Mouse (Mus musculus): ENCODE data around the gene Cpxm1.
"Not testable (repeated sequence)": the region's sequence is repeated elsewhere in the genome, so short reads cannot be mapped to it uniquely, and the experiment has no call there.

The Cpxm1 gene

DNA sequence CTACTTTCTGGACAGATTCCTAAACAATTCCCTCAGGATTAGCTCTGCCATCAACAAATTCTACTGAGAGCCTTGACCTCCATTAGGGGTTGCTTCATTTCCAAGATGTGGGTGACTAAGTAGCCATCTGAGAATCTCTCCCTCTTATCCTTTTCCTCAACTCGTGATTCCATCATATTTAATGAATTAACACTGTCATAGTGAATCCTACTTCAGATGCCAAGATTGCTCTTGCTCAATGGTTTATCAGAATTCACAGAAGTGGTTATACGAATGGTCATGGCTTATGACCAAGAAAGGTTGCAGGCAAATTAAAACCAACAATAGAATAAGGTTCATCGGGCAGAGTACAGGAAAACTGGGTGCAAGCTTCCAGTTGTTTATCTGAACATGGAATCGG, 4.5 kb upstream of the Cpxm1 start:
- DNase-seq (ENCODE audit: low spot score) = no peak

DNA sequence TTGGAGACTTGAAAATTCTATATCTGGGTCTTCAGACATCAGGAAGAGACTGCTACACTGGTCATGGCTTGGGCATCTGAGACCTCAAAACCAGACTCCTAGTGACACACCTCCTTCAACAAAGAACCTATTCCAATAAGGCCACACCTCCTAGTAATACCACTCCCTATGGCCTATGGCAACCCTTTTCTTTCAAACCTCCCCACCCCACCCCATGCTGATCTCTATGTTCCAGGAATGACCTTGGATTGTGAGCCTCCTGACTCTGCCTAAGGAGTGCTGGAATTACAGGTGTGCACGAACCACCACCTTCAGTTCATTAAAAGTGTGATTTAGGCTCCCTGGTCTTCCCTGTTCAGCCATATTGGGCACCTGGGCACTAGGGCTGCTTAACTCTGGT, 2.7 kb upstream of the Cpxm1 start:
- no peak for DNase-seq (ENCODE audit: low spot score)

DNA sequence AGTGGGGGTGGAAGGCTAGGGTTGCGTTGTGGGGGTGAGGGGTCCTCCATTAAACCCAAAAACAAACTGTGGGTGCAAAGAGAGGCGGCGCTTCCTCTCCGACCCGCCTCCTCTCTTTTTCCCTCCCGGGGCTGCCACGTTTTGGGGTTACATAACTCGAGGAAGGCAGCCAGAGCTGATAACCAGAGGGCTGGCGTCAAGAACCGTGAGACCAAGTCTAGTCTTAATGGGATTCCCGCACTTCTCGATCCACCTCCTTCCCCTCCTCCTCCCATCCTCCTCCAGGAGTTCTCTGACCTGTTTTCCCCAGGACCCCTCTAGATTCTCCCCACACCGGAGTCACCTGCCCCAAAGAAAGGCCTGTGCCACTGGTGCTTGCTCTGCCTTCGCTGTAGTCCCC, 717 bp upstream of the Cpxm1 start:
- no peak for DNase-seq (ENCODE audit: low spot score)

DNA sequence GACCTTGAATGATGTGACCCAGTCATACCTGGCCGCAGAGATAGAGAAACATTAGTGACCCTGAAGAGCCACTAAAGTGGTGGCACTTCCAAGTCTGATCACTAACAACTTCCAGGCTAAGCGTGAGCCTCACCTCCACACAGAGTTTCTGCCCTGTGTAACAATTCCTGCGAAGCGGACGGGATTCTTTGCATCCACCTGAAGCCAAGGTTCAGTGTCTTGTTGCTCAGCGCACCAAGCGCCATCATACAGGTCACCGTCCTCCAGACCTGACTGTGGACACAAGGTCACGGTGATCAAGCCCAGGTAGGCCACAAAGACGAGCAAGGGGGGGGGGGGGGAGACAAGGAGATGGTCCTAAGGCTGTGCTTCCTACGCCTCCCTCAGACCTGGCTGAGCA, 1.7 kb downstream of the Cpxm1 start:
- no peak for DNase-seq (ENCODE audit: low spot score)

DNA sequence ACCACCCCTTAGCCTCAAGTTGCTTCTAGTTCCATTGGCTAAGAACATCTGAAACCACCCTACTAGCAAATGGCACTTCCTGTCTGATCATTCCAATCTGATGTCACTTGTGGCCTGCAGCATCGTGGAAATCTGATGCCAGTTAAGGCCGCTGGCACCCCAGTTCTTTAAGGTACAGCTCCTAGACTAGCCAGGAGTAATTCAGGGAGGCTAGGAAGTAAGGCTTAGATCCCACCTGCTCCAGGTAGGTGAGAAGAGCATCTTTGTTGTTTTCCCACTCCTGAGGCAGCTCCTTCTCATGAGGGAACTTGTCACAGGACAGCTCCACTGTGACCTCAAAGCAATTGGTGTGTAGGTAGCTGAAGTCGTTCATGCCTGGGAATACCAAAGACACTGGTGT, 4.5 kb downstream of the Cpxm1 start:
- no peak for DNase-seq (ENCODE audit: low spot score)

DNA sequence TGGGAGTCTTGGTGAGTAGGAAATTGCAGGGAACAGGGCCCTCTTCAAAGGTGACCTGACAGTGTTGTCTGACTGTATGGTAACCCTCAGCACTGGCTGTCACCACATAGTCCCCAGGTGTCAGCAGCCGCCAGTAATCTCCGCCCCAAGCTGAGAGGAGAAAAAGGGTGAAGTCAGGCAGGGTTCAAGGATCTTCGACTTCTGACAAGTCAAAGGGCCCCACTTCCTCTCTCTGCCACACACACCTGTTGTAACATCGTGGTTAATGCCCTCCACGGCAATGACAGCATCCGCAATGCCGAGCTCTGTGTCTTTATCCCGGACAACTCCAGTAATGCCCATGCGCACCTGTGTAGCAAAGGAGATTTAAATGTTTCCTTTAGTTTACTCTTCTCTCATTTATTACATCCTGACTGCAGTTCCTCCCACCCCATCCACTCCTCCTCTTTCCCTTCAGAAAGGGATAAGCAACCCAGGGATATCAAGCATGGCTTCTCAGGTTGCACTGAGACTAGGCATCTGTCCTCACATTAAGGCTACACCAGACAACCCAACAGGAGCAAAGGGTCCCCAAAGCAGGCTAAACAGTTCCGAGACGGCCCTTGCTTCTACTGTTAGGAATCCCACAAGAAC, 6.3 kb downstream of the Cpxm1 start:
- DNase-seq (ENCODE audit: low spot score) = no peak

DNA sequence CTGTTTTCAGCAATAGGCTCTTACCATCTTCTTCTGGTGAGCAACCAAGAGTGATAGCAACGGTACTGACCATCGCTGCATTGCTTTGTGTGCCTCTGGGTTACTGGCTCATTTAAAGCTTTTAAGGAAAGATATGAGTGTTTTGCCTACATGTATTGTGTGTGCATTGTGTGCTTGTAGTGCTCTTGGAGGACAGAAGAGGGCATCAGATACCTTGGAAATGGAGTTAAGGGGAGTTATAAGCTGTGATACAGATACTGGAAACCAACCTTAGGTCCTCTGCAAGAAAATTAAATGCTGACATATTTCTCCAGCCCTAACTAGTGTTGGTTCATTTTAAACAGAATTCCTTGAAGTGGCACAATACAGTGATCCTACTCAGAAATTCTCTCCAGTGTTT, 8.6 kb downstream of the Cpxm1 start:
- no peak for DNase-seq (ENCODE audit: low spot score)

DNA sequence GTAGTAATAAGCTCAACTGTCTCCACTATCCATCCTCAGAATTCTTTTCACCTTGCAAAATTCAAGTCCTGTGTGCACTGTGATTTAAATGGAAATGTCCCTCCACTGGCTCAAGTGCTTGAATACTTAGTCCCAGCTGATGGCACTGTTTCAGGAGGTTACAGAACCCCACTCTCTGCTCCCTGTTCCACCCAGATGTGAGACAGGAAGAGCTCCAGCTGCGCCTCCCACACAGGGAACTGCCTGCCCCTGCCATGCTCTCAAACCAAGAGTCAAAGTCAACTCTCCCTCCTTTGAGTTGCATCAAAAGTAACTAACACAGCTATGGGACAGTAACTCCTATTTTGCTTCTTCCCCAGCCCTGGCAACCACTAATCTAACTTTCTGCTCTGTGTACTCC, 11.2 kb downstream of the Cpxm1 start:
- no peak for DNase-seq (ENCODE audit: low spot score)

DNA sequence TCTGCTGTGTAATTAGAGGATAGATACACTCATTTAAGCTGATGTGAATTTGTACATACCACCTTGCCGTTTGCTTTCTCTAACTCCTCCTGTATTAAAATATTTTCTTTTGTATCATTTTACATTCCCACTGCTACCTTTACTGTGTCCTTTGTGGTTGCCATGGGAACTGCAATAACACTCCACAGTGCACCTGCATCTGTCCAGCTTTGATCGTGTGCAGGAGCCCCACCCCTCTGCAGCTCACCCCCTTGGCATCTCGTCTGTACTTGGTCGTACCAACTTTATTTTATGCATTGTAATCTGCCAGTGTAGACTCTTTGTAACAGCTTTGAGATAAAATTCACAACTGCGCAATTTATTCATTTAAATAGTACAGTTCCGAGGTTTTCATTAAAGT, 13.5 kb downstream of the Cpxm1 start:
- DNase-seq (ENCODE audit: low spot score) = no peak

DNA sequence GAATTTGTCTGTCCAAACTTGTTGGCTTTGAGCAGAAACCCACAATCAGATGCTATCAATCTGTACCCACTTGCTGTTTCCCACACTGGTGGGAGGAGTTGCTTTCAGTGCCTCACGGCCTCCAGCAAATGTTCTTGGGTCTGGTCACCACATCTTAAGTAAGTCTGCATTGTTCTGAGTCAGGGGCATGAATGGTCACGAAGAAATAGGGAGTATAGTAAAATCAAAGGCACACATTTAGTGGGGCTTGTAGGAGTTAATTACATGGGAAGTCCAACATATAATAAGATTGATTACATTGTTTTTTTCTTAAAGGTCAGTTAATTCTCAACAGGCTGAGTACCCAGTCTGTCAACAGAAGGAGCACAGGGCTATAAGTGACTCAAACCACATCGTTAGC, 14.2 kb downstream of the Cpxm1 start:
- DNase-seq (ENCODE audit: low spot score) = no peak

DNA sequence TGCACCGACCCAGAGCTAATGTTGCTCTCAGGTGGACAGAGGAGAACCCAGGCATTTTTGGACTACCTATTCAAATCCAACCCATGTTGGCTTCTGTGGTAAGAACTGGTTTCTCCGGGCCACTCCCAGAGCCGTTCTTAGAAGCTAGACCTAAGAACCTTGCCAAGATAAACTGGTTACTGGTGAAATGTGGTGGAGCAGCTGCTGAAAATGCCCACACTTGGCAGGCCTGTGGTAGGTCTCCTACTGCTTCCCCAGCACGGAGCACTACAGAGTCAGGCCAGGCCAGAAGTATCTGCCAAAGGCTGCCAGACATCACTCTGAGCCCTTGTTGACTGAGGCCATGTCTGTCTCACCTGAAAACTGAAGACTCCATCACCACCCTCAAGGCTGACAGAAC, 22.4 kb downstream of the Cpxm1 start:
- DNase-seq (ENCODE audit: low spot score) = no peak

DNA sequence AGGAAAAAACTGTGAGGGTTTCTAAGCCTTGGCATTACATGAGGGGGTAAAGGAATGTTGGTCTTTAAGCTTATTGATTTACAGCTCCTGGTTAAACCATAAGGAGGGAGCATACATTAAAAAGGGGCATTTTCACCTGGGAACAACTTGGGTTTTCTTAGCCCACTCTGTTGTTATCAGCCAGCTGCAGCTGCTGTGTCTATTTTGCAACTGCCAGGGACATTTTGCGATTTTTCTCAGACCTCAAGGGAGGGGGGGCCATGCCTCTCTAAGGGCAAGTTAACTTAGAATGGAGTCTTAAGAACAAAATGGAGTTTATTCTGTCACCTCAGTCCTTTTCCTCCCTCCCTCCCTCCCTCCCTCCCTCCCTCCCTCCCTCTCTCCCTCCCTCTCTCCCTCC, 24.3 kb downstream of the Cpxm1 start:
- DNase-seq (ENCODE audit: low spot score) = not testable (repeated sequence)

DNA sequence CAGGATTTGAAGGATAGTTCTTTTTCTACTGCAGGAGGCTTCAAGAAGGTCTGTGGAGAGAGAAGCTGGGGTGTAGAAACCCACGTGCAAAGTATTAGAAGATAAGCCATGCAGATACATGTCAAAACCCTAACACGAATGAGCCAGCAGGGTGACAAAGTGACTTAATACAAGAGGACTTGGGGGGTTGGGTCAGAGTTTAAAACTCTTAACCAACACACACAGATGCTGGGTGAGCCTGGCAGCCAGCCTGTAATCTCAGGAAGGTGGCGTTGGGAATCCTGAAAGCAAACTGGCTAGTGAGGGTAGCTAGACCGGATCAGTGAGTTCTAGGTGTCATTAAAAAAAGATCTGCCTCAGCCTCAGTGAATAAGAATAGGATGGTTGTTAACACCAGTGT, 30.0 kb downstream of the Cpxm1 start:
- no peak for DNase-seq (ENCODE audit: low spot score)

DNA sequence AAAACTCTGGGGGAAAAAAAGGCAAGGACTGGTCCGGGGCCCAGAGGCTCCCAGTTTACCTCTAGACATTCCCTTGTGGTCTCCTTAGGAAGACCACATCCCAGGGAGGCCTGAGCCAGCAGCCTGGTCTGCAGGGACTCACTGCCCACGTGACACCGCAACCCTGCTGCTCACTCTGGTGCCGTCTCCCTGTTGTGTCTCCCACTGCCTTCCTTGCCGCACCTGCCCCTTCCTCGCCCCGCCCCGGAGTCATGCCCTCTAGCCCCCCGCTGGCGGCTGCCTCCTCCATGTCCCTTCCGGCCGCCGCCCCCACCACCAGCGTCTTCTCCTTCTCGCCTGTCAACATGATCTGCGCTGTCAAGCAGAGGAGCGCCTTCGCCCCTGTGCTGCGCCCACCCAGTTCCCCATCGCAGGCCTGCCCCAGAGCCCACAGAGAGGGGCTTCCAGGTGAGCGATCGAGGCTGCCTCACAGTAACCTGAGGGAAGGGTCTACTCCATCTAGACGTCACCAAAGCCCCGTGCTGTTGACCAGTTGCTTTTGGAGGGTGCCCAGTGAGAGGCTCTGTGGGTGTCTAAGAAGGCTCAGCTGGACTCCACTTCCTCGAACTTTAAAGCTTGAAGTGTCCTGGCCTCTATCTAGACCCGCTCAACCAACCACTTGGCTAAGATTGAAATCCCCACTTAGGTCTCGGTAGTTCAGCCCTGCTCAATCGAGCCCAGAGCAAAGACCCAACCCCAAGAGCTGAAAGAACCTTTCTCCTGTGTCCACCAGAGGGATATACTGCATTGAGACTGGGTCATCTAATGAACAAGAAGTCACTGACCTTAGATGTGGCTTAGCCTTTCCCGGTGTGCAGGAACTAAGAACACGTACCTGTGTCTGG, 31.9 kb downstream of the Cpxm1 start:
- no peak for DNase-seq (ENCODE audit: low spot score)

DNA sequence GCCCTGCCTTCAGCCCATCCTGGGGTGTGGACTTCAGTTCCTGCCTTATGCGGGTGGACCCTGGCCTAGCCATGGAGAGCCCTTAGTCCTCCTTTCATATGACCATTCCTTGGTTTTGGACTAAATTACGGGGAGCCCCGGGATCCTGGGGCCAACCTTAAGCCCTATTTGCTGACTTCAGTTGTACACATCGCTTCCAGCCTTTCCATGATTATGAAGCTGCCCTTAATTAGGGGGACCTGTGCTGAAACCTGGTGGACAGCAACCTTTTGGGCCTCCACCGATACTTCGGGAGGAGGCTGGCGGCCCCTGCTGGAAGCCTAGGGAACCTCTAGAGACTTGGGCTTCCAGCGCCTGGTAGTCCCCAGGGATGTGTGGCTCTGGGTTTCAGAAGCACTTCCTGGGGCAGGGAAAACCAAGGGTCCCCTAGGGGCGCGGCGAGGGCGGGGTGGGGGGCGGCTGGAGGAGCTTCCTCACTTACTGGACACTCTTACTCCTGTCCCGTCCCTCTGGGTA, 34.8 kb downstream of the Cpxm1 start:
- DNase-seq (ENCODE audit: low spot score) = no peak

DNA sequence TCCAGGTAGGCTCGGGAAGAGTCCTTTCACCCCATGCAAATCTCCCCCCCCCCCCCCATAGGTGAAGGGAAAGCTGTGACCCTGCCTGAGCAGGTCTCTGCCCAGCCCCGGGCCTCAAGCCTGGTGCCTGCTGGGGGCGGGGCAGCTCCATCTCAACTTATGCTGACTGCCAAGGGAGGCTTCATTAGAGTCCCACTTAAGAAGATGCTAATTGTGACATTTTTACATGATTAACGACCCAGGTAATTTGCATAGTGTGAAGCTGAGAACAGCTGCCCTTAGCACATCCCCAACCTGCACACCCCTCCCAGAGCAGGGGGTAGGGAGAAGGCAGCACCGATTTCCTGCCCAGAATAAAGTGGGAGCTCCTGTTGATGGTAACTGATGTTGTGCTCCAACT, 38.5 kb downstream of the Cpxm1 start:
- no peak for DNase-seq (ENCODE audit: low spot score)

DNA sequence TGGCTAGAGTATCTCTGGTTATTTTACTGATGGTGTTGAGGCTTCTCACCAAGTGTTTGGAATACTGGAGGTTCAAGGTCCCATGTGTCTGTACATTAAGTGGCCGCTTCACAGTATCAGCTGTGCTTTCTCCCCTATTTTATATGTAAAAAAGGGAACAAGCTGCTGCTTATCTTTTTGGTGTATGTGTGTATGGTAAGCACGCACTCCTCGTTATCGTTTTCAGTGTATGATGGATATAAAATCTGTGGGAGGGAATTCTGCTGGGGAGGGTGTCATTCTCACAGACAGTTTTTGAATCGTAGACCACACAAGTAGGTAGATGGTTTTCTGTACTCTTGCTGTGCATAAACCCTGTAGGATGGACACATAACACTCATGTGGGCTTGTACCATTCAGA, 39.8 kb downstream of the Cpxm1 start:
- no peak for DNase-seq (ENCODE audit: low spot score)

DNA sequence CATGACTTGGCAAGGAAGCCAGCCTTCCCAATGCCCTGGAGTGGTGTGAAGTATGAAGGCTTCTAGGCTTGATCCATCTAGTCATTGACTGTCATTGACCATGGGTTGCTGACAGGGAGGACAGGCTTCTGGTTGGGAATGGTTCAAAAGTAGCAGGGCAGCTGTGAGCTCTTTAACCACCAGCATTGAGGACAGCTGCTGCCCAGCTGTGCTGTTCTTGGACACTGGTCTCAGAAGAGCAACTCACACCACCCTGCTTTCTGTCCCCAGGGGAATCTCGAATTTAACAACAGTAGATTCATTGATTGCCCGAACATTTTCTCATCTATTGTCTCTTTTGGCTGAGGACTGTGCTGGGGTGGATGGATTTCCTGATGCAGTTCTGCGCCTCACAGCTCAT, 43.5 kb downstream of the Cpxm1 start:
- DNase-seq (ENCODE audit: low spot score) = no peak

DNA sequence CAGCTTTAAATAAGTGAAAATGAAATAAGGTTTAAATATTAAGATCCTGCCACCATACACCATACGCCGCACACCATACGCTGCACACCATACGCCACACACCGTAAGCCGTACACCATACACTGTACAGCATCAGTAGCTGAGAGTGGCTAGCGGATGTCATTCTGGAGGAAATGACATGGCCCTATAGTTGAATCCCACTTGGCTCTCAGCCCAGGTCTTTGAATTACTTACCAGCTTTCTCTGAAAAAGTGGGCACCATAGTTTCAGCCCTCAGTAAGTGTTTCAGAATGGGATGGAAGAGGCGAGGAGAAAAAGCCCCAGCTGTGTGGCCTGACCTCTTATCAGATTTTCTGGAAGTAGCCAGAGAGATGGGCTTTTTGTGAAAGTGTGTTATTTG, 44.0 kb downstream of the Cpxm1 start:
- no peak for DNase-seq (ENCODE audit: low spot score)

DNA sequence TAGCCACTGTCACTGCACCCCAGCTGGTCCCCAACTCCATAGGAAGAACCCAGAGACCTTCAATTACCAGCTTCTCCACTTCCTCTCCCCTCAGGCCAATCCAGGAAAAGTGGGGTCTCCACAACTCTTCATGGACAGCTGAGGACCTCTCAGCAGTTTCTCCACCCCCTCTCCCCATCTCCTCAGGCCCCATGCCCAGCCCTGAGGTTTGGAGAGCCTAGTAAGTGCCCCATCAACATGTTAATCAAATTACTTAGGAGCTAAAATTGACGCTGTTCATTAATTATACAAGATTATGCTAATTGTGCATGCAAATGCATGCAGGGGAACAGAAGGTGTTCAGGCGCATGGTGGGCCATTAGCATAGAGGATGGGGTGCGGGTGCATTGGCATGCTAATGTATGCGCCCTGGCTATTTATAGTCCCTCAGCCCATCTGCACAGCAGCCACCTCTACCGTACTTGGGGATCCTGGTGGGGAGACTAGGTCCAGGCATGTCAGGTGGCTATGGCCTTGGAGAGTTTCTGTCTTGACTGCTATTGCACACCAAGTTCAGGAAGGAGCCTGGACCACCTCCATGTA, 45.5 kb downstream of the Cpxm1 start:
- no peak for DNase-seq (ENCODE audit: low spot score)

DNA sequence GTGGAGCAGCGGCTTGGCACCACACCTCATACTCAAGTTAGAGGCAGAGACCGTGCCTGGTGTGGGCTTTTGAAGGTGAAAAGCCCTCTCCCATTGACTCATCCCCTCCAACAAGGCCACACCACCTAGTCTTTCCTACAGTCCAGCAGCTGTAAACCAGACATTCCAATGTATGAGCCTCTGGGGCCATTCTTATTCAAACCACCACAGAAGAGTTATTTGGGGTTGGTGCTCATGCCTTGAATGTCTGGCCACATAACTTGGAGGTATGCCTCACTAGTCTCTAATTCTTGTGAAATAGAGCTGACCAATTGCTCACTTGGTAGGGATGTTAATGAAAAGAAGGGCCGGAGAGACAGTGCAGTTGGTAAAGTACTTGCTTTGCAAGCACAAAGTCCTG, 47.0 kb downstream of the Cpxm1 start:
- no peak for DNase-seq (ENCODE audit: low spot score)

DNA sequence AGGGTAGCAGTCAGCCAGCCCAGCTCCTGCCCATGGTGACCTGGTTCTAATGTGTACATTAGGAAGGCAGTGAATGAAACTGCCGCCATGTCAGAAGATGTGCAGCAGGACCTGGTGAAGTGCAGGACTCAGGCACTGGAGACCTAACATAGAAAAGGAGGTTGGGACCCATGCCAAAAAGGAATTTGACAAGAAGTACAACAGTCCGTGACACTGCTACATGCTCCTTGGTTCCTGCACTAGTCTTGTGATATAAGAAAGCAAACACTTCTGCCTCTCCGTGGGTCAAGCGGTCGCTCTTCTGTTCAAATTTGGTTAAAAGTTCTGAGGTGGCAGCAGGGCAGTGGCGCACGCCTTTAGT, 56.2 kb downstream of the Cpxm1 start:
- DNase-seq (ENCODE audit: low spot score) = no peak
